Mouse (Mus musculus) lung, embryonic 16.5 days (tissue): ENCODE results near the gene Pcp4. TPM values are rescaled to one million over a fixed set of nuclear protein-coding genes. Genes with fewer than 3 reads are reported as not detected.

Source experiments
- polyA plus RNA-seq: library from polyadenylated mRNA; unstranded; fragments of >200 nt; fragmentation: Nextera tagmentation; extraction: Ambion mirVana; gene quantifications from 2 replicates; pipeline ENCODE4 v1.2.1, GENCODE M21; 2015

Pcp4 gene
- polyA plus RNA-seq, 1 experiment from 2014 or later: 1.9 TPM

Other genes with a start within 250 kb of the Pcp4 start
- 2.5 TPM in 2 replicates for gene B3galt5, start 231.8 kb upstream of the Pcp4 start, polyA plus RNA-seq
- 0.38 and 0.46 TPM in 2 replicates for gene Itgb2l, start 24.0 kb upstream of the Pcp4 start, polyA plus RNA-seq